9 mouse cellular contexts compared by ENCODE assay signal in the genomic region with DNA sequence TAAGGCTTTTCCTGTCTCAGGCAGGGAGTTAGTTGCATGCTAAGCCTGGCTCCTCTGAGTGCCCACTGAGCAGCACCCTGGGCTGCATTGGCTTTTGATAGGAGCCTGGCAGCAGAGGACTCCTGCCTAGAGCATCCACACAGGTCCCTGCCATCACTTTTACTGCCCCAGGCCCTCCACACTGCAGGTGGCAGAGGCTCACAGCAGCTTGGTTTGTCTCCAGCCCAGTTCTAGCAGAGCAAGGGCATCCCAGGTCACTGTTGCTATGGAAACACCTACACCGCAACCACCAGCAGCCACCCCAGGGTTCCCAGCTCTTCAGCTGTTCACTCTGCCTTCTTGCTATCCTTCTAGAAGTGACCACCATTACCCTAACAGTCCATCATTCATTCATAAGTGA.
A peak's percentile ranks its signal among the peaks of the same experiment; 100 is the strongest.
DNase-seq lines count a peak whose midpoint lies in the region; ATAC-seq lines count a peak whose summit lies in the region.
"Had no signal": no experiment of that assay in that cellular context is flagged by ENCODE, and none has a peak within 500 bp of the region (broad histone marks: within the 10 kb centered on the region; RNA-seq: fewer than 3 reads in every experiment).

No protein-coding gene starts in this region.

- ATAC-seq in limb, embryonic 11.5 days (ENCODE audit: insufficient number of reproducible peaks, low FRiP score, low TSS enrichment, low read depth), result no peak
- ATAC-seq in forebrain, embryonic 11.5 days (replicated peaks; ENCODE audit: low FRiP score), result no peak; the same call in 1 of the 2 replicates
- ATAC-seq in midbrain, embryonic 13.5 days, result peak; percentile 44
- ATAC-seq in intestine, embryonic 15.5 days, result no peak
- ATAC-seq: Patski had no signal

- H3K4me2 ChIP-seq in limb, embryonic 11.5 days (ENCODE audit: low read depth, severe bottlenecking), result no peak overlapping the region
- H3K4me2 ChIP-seq in forebrain, embryonic 11.5 days (ENCODE audit: low read depth, low read length, severe bottlenecking), result no peak overlapping the region
- H3K4me2 ChIP-seq in midbrain, embryonic 13.5 days (replicated peaks), result no peak overlapping the region
- H3K4me2 ChIP-seq in intestine, embryonic 15.5 days (replicated peaks), result no peak overlapping the region

- H3K9me3 ChIP-seq in limb, embryonic 11.5 days (ENCODE audit: control insufficient read depth, low read length), result no peaks in the 10 kb centered on the region
- no peaks in the 10 kb centered on the region for H3K9me3 ChIP-seq in limb, embryonic 10.5 days (replicated peaks)
- H3K9me3 ChIP-seq in forebrain, embryonic 11.5 days (ENCODE audit: control insufficient read depth, low read length), result no peaks in the 10 kb centered on the region
- no peaks in the 10 kb centered on the region for H3K9me3 ChIP-seq in midbrain, embryonic 13.5 days
- no peaks in the 10 kb centered on the region for H3K9me3 ChIP-seq in intestine, embryonic 15.5 days

- 0 out of 2 replicates have a peak, but pooled peaks cover 3% of the 10 kb centered on the region for H3K4me1 ChIP-seq in limb, embryonic 11.5 days (ENCODE audit: control insufficient read depth, insufficient read depth, low read length)
- H3K4me1 ChIP-seq in limb, embryonic 10.5 days, result peaks cover 41% of the 10 kb centered on the region
- peaks cover 12% of the 10 kb centered on the region; the same call in 1 of the 2 replicates for H3K4me1 ChIP-seq in forebrain, embryonic 11.5 days (replicated peaks; ENCODE audit: control insufficient read depth, insufficient read depth, low read length)
- H3K4me1 ChIP-seq in midbrain, embryonic 13.5 days (replicated peaks), result peaks cover 55% of the 10 kb centered on the region
- no peaks in the 10 kb centered on the region for H3K4me1 ChIP-seq in intestine, embryonic 15.5 days (replicated peaks)

- no peak overlapping the region for H3K9ac ChIP-seq in limb, embryonic 11.5 days (ENCODE audit: low read length)
- H3K9ac ChIP-seq in forebrain, embryonic 11.5 days (ENCODE audit: low read length), result no peak overlapping the region
- no peak overlapping the region for H3K9ac ChIP-seq in midbrain, embryonic 13.5 days (replicated peaks)
- H3K9ac ChIP-seq in intestine, embryonic 15.5 days, result no peak overlapping the region

- H3K4me3 ChIP-seq in limb, embryonic 11.5 days (ENCODE audit: low read depth, low read length), result no peak overlapping the region
- no peak overlapping the region for H3K4me3 ChIP-seq in limb, embryonic 10.5 days
- no peak overlapping the region for H3K4me3 ChIP-seq in forebrain, embryonic 11.5 days (ENCODE audit: low read depth, low read length)
- no peak overlapping the region for H3K4me3 ChIP-seq in midbrain, embryonic 13.5 days (replicated peaks)
- no peak overlapping the region for H3K4me3 ChIP-seq in intestine, embryonic 15.5 days (replicated peaks)

- H3K36me3 ChIP-seq in limb, embryonic 11.5 days (ENCODE audit: control insufficient read depth, insufficient read depth, low read length), result no peaks in the 10 kb centered on the region
- no peaks in the 10 kb centered on the region for H3K36me3 ChIP-seq in limb, embryonic 10.5 days
- no peaks in the 10 kb centered on the region for H3K36me3 ChIP-seq in forebrain, embryonic 11.5 days (ENCODE audit: control insufficient read depth, insufficient read depth, low read length)
- H3K36me3 ChIP-seq in midbrain, embryonic 13.5 days, result no peaks in the 10 kb centered on the region
- H3K36me3 ChIP-seq in intestine, embryonic 15.5 days, result no peaks in the 10 kb centered on the region

- no peaks in the 10 kb centered on the region for H3K27me3 ChIP-seq in limb, embryonic 11.5 days (ENCODE audit: control insufficient read depth, insufficient read depth, low read length)
- H3K27me3 ChIP-seq in limb, embryonic 10.5 days (ENCODE audit: low read depth, poor library complexity, severe bottlenecking), result peaks cover 10% of the 10 kb centered on the region; the same call in 1 of the 2 replicates
- no peaks in the 10 kb centered on the region for H3K27me3 ChIP-seq in forebrain, embryonic 11.5 days (ENCODE audit: control insufficient read depth, insufficient read depth, low read length)
- H3K27me3 ChIP-seq in midbrain, embryonic 13.5 days, result no peaks in the 10 kb centered on the region
- H3K27me3 ChIP-seq in intestine, embryonic 15.5 days (replicated peaks), result peaks cover 2% of the 10 kb centered on the region; the same call in 1 of the 2 replicates
- H3K27me3 ChIP-seq: Patski had no signal

- DNase-seq in adrenal gland, adult 2 months, result peak; percentile 5
- no peak for DNase-seq in adrenal gland, adult 18-20 months (ENCODE audit: low spot score in 2 of 2)
- peak; percentile 31 for DNase-seq in limb, embryonic 11.5 days (ENCODE audit: low spot score)
- DNase-seq in limb, embryonic 10.5 days (ENCODE audit: low spot score), result no peak
- peak; percentile 60 for DNase-seq in forebrain, embryonic 11.5 days (ENCODE audit: low spot score)
- DNase-seq in kidney, adult 18-20 months, result no peak

- no peak overlapping the region for H3K27ac ChIP-seq in limb, embryonic 11.5 days (replicated peaks; ENCODE audit: low read depth, low read length)
- H3K27ac ChIP-seq in limb, embryonic 10.5 days, result no peak overlapping the region
- no peak overlapping the region for H3K27ac ChIP-seq in forebrain, embryonic 11.5 days (ENCODE audit: low read depth, low read length)
- peak overlapping the region; percentile 57 for H3K27ac ChIP-seq in midbrain, embryonic 13.5 days
- H3K27ac ChIP-seq in intestine, embryonic 15.5 days, result no peak overlapping the region

- WGBS in limb, embryonic 11.5 days, result 25% methylated on average over 1 of the region's 1 CpGs
- 45% methylated on average over 1 of the region's 1 CpGs for WGBS in limb, embryonic 10.5 days
- 24% methylated on average over 1 of the region's 1 CpGs for WGBS in forebrain, embryonic 11.5 days
- WGBS in midbrain, embryonic 13.5 days, result 6% methylated on average over 1 of the region's 1 CpGs
- 47% methylated on average over 1 of the region's 1 CpGs for WGBS in intestine, embryonic 15.5 days

Comparison
In these comparisons a context has a peak if more than half of its experiments do, and no peak if none do; other contexts are left out.
1. DNase-seq: peak in adrenal gland, adult 2 months (single experiment), limb, embryonic 11.5 days (single experiment) and forebrain, embryonic 11.5 days (single experiment); none in adrenal gland, adult 18-20 months (0 of 2), limb, embryonic 10.5 days (single experiment) and kidney, adult 18-20 months (single experiment).